Mouse (Mus musculus): Measurements from ENCODE around the gene Csnka2ip. TPM values are rescaled to one million over a fixed set of nuclear protein-coding genes. Genes with fewer than 3 reads are reported as not detected.

Gene Csnka2ip
- polyA plus RNA-seq, 1 experiment from 2014 or later: not detected

- ATAC-seq (ENCODE audit: low FRiP score) (no peak), DNase-seq (ENCODE audit: low spot score) (no peak)
- no peak overlapping the region for H3K27ac ChIP-seq (ENCODE audit: low read depth, low read length)
- no peaks in the 10 kb centered on the region for H3K4me1 ChIP-seq (replicated peaks; ENCODE audit: control insufficient read depth, insufficient read depth, low read length)
- H3K27me3 ChIP-seq (ENCODE audit: control insufficient read depth, insufficient read depth, low read length): no peaks in the 10 kb centered on the region
- H3K4me2 ChIP-seq (replicated peaks; ENCODE audit: low read depth, low read length): no peak overlapping the region
- H3K36me3 ChIP-seq (ENCODE audit: control insufficient read depth, insufficient read depth, low read length): no peaks in the 10 kb centered on the region
- H3K4me3 ChIP-seq (ENCODE audit: low read depth, low read length): no peak overlapping the region
- WGBS: 93% methylated on average over 8 of the region's 8 CpGs
- no peaks in the 10 kb centered on the region for H3K9me3 ChIP-seq (ENCODE audit: control insufficient read depth, low read length)
- no peak overlapping the region for H3K9ac ChIP-seq (ENCODE audit: low read depth, low read length)
Observed at GRCm38 (mm10) chr16:64585599-64586261, 16.5 kb downstream of the Csnka2ip start.

DNA sequence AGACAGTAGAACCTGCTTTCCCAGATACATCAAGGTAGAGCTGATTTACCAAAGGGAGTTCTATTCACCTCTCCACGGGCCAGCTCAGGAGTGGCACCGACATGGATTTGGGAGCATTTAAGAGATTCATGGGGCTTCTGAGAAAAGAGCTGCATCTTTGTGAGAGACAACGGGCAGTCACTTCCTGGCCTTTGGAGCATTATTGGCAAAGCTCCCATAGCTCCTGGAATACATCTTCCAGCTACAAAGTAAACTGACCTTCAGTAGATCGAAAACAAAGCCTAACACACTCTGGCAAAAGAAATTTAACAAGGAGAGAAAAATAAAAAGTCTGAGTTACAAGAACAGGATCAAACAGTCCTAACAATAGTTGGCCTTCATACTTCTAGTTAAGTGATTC is 17.6 kb downstream of the Csnka2ip start:
- no peak for DNase-seq (ENCODE audit: low spot score)
- ATAC-seq (ENCODE audit: low FRiP score): no peak
- no peak overlapping the region for H3K27ac ChIP-seq (ENCODE audit: low read depth, low read length)
- WGBS: 88% methylated on average over 4 of the region's 4 CpGs
- H3K9me3 ChIP-seq (ENCODE audit: control insufficient read depth, low read length): no peaks in the 10 kb centered on the region
- no peaks in the 10 kb centered on the region for H3K36me3 ChIP-seq (ENCODE audit: control insufficient read depth, insufficient read depth, low read length)
- H3K4me1 ChIP-seq (replicated peaks; ENCODE audit: control insufficient read depth, insufficient read depth, low read length): no peaks in the 10 kb centered on the region
- no peak overlapping the region for H3K4me2 ChIP-seq (replicated peaks; ENCODE audit: low read depth, low read length)
- no peak overlapping the region for H3K4me3 ChIP-seq (ENCODE audit: low read depth, low read length)
- no peaks in the 10 kb centered on the region for H3K27me3 ChIP-seq (ENCODE audit: control insufficient read depth, insufficient read depth, low read length)
- H3K9ac ChIP-seq (ENCODE audit: low read depth, low read length): no peak overlapping the region

GRCm38 (mm10) chr16:64583406-64583805 is 18.8 kb downstream of the Csnka2ip start:
- no peak for DNase-seq (ENCODE audit: low spot score)
- Histone ChIP-seq H3K4me3 (ENCODE audit: low read depth, low read length) (no peak overlapping the region), H3K36me3 (ENCODE audit: control insufficient read depth, insufficient read depth, low read length) (no peaks in the 10 kb centered on the region), H3K27ac (ENCODE audit: low read depth, low read length) (no peak overlapping the region), H3K27me3 (ENCODE audit: control insufficient read depth, insufficient read depth, low read length) (no peaks in the 10 kb centered on the region), H3K4me2 (replicated peaks; ENCODE audit: low read depth, low read length) (no peak overlapping the region), H3K4me1 (replicated peaks; ENCODE audit: control insufficient read depth, insufficient read depth, low read length) (no peaks in the 10 kb centered on the region), H3K9ac (ENCODE audit: low read depth, low read length) (no peak overlapping the region), H3K9me3 (ENCODE audit: control insufficient read depth, low read length) (no peaks in the 10 kb centered on the region)
- WGBS: 60% methylated on average over 3 of the region's 3 CpGs
- ATAC-seq (ENCODE audit: low FRiP score): no peak

GRCm38 (mm10) chr16:64569496-64569895 is 32.7 kb downstream of the Csnka2ip start:
- H3K27me3 ChIP-seq (ENCODE audit: control insufficient read depth, insufficient read depth, low read length): no peaks in the 10 kb centered on the region
- DNase-seq (ENCODE audit: low spot score): no peak
- no peak overlapping the region for H3K4me2 ChIP-seq (replicated peaks; ENCODE audit: low read depth, low read length)
- H3K36me3 ChIP-seq (ENCODE audit: control insufficient read depth, insufficient read depth, low read length): no peaks in the 10 kb centered on the region
- 92% methylated on average over 8 of the region's 8 CpGs for WGBS
- no peak overlapping the region for H3K9ac ChIP-seq (ENCODE audit: low read depth, low read length)
- H3K4me3 ChIP-seq (ENCODE audit: low read depth, low read length): no peak overlapping the region
- no peak overlapping the region for H3K27ac ChIP-seq (ENCODE audit: low read depth, low read length)
- H3K9me3 ChIP-seq (ENCODE audit: control insufficient read depth, low read length): no peaks in the 10 kb centered on the region
- ATAC-seq (ENCODE audit: low FRiP score): no peak
- H3K4me1 ChIP-seq (replicated peaks; ENCODE audit: control insufficient read depth, insufficient read depth, low read length): no peaks in the 10 kb centered on the region

- H3K4me2 ChIP-seq (replicated peaks; ENCODE audit: low read depth, low read length): no peak overlapping the region
- H3K36me3 ChIP-seq (ENCODE audit: control insufficient read depth, insufficient read depth, low read length): no peaks in the 10 kb centered on the region
- H3K4me3 ChIP-seq (ENCODE audit: low read depth, low read length): no peak overlapping the region
- no peaks in the 10 kb centered on the region for H3K27me3 ChIP-seq (ENCODE audit: control insufficient read depth, insufficient read depth, low read length)
- H3K9me3 ChIP-seq (ENCODE audit: control insufficient read depth, low read length): no peaks in the 10 kb centered on the region
- no peak overlapping the region for H3K27ac ChIP-seq (ENCODE audit: low read depth, low read length)
- H3K9ac ChIP-seq (ENCODE audit: low read depth, low read length): no peak overlapping the region
- DNase-seq (ENCODE audit: low spot score): no peak
- no peak for ATAC-seq (ENCODE audit: low FRiP score)
- no peaks in the 10 kb centered on the region for H3K4me1 ChIP-seq (replicated peaks; ENCODE audit: control insufficient read depth, insufficient read depth, low read length)
- WGBS: 84% methylated on average over 1 of the region's 1 CpGs
Observed at GRCm38 (mm10) chr16:64563081-64563480, 39.1 kb downstream of the Csnka2ip start.

DNA sequence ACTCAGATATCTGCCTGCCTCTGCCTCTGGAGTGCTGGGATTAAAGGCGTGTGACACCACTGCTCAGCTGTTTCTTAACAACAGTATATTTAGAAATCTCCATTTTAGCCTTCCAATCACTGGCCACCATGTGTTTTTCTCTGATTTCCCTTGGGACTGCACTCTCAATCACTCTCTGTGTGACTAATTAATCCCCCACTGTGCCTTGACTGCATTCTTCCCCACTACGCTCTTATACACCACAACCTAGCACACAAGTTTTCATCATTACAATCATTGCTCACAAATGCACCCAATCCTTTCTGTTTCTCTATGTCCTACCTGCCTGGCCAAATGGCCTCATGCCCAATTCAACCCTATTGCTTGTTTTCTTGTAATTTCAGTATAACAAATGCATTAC is 43.7 kb downstream of the Csnka2ip start:
- no peaks in the 10 kb centered on the region for H3K27me3 ChIP-seq (ENCODE audit: control insufficient read depth, insufficient read depth, low read length)
- no peak overlapping the region for H3K27ac ChIP-seq (ENCODE audit: low read depth, low read length)
- no peak overlapping the region for H3K4me2 ChIP-seq (replicated peaks; ENCODE audit: low read depth, low read length)
- DNase-seq (ENCODE audit: low spot score): no peak
- no peak overlapping the region for H3K9ac ChIP-seq (ENCODE audit: low read depth, low read length)
- peak; percentile 53; the same call in 1 of the 2 replicates for ATAC-seq (ENCODE audit: low FRiP score)
- H3K4me1 ChIP-seq (replicated peaks; ENCODE audit: control insufficient read depth, insufficient read depth, low read length): no peaks in the 10 kb centered on the region
- H3K36me3 ChIP-seq (ENCODE audit: control insufficient read depth, insufficient read depth, low read length): no peaks in the 10 kb centered on the region
- 56% methylated on average over 2 of the region's 2 CpGs for WGBS
- no peaks in the 10 kb centered on the region for H3K9me3 ChIP-seq (ENCODE audit: control insufficient read depth, low read length)
- no peak overlapping the region for H3K4me3 ChIP-seq (ENCODE audit: low read depth, low read length)

DNA sequence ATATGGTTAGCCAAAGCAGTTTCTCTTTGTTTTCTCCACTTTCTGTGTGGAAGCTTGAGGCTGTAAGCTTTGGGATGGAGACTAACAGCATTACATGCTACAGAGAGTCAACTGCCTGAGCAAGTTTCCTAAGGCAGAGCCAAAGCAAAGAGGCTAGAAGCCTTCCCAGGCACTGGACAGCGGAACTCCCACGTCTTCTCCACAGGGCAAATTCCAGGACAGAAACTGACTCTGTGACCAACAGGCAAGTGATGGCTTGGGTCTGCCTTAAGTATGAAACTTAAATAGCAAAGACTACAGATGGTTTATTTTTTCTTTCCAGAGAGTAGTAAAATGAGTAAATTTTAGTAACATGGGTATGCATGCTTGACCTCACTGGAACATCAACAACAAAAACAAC is 75.3 kb downstream of the Csnka2ip start:
- DNase-seq (ENCODE audit: low spot score) (no peak), ATAC-seq (ENCODE audit: low FRiP score) (no peak)
- Histone ChIP-seq H3K4me2 (replicated peaks; ENCODE audit: low read depth, low read length) (no peak overlapping the region), H3K9ac (ENCODE audit: low read depth, low read length) (no peak overlapping the region), H3K9me3 (ENCODE audit: control insufficient read depth, low read length) (no peaks in the 10 kb centered on the region), H3K4me1 (replicated peaks; ENCODE audit: control insufficient read depth, insufficient read depth, low read length) (no peaks in the 10 kb centered on the region), H3K4me3 (ENCODE audit: low read depth, low read length) (no peak overlapping the region), H3K27ac (ENCODE audit: low read depth, low read length) (no peak overlapping the region), H3K36me3 (ENCODE audit: control insufficient read depth, insufficient read depth, low read length) (no peaks in the 10 kb centered on the region), H3K27me3 (ENCODE audit: control insufficient read depth, insufficient read depth, low read length) (no peaks in the 10 kb centered on the region)
- WGBS: 86% methylated on average over 2 of the region's 2 CpGs

GRCm38 (mm10) chr16:64524051-64524645 is 78.1 kb downstream of the Csnka2ip start:
- H3K27ac ChIP-seq (ENCODE audit: low read depth, low read length): no peak overlapping the region
- no peaks in the 10 kb centered on the region for H3K36me3 ChIP-seq (ENCODE audit: control insufficient read depth, insufficient read depth, low read length)
- H3K9ac ChIP-seq (ENCODE audit: low read depth, low read length): no peak overlapping the region
- peak; percentile 13 for DNase-seq (ENCODE audit: low spot score)
- H3K4me3 ChIP-seq (ENCODE audit: low read depth, low read length): no peak overlapping the region
- peak; percentile 88 for ATAC-seq (ENCODE audit: low FRiP score)
- H3K4me1 ChIP-seq (replicated peaks; ENCODE audit: control insufficient read depth, insufficient read depth, low read length): no peaks in the 10 kb centered on the region
- no peak overlapping the region for H3K4me2 ChIP-seq (replicated peaks; ENCODE audit: low read depth, low read length)
- no peaks in the 10 kb centered on the region for H3K27me3 ChIP-seq (ENCODE audit: control insufficient read depth, insufficient read depth, low read length)
- WGBS: 34% methylated on average over 5 of the region's 5 CpGs
- H3K9me3 ChIP-seq (ENCODE audit: control insufficient read depth, low read length): no peaks in the 10 kb centered on the region

GRCm38 (mm10) chr16:64513423-64513822 is 88.8 kb downstream of the Csnka2ip start:
- ATAC-seq (ENCODE audit: low FRiP score): no peak
- WGBS: 86% methylated on average over 2 of the region's 2 CpGs
- H3K9me3 ChIP-seq (ENCODE audit: control insufficient read depth, low read length): no peaks in the 10 kb centered on the region

More at GRCm38 (mm10) chr16:64513423-64513822, 88.8 kb downstream of the Csnka2ip start:
- H3K4me3 ChIP-seq (ENCODE audit: low read depth, low read length): no peak overlapping the region
- no peaks in the 10 kb centered on the region for H3K27me3 ChIP-seq (ENCODE audit: control insufficient read depth, insufficient read depth, low read length)
- H3K36me3 ChIP-seq (ENCODE audit: control insufficient read depth, insufficient read depth, low read length): no peaks in the 10 kb centered on the region
- H3K27ac ChIP-seq (ENCODE audit: low read depth, low read length): no peak overlapping the region
- no peaks in the 10 kb centered on the region for H3K4me1 ChIP-seq (replicated peaks; ENCODE audit: control insufficient read depth, insufficient read depth, low read length)
- no peak overlapping the region for H3K4me2 ChIP-seq (replicated peaks; ENCODE audit: low read depth, low read length)
- H3K9ac ChIP-seq (ENCODE audit: low read depth, low read length): no peak overlapping the region
- no peak for DNase-seq (ENCODE audit: low spot score)
